Mouse (Mus musculus) liver, embryonic 12.5 days (tissue): Measurements from ENCODE around the gene Slc25a5. TPM values are rescaled to one million over a fixed set of nuclear protein-coding genes. Genes with fewer than 3 reads are reported as not detected.

ENCODE experiments used
- ATAC-seq: fragments of 200-750 bp; cut with Nextera tagmentation; 2 replicates; pipeline ENCODE4 v1.8.0; 2017; ENCODE audit warnings: moderate number of reproducible peaks, mild to moderate bottlenecking, moderate library complexity
- H3K27ac ChIP-seq: fragments of 300-500 bp; sonication (generic); 2 replicates; pipeline ENCODE4 v1.5.1; 2016; ENCODE audit warnings: mild to moderate bottlenecking
- H3K27me3 ChIP-seq: fragments of 300-500 bp; sonication (generic); replicated peaks from 2 replicates; pipeline ENCODE4 v1.6.1; 2016; ENCODE audit warnings: mild to moderate bottlenecking, moderate library complexity
- H3K36me3 ChIP-seq: fragments of 300-500 bp; sonication (generic); 2 replicates; pipeline ENCODE4 v1.6.1; 2016; ENCODE audit warnings: mild to moderate bottlenecking, moderate library complexity
- H3K4me1 ChIP-seq: fragments of 300-500 bp; sonication (generic); 2 replicates; pipeline ENCODE4 v1.6.1; 2016
- H3K4me2 ChIP-seq: fragments of 300-500 bp; sonication (generic); 2 replicates; pipeline ENCODE4 v1.6.1; 2016; ENCODE audit warnings: mild to moderate bottlenecking, moderate library complexity
- H3K4me3 ChIP-seq: fragments of 300-500 bp; sonication (generic); 2 replicates; pipeline ENCODE4 v1.5.1; 2016; ENCODE audit warnings: mild to moderate bottlenecking, moderate library complexity
- H3K9ac ChIP-seq: fragments of 300-500 bp; sonication (generic); 2 replicates; pipeline ENCODE4 v1.6.1; 2016; ENCODE audit warnings: mild to moderate bottlenecking, moderate library complexity
- H3K9me3 ChIP-seq: fragments of 300-500 bp; sonication (generic); replicated peaks from 2 replicates; pipeline ENCODE4 v1.6.1; 2016; ENCODE audit warnings: mild to moderate bottlenecking, moderate library complexity
- WGBS: fragments of 180-500 bp; shearing (Covaris S2); methylation state at CpG from one replicate; pipeline ENCODE4 v1.1.7; 2016; ENCODE audit not compliant: insufficient replicate concordance; 5-methylcytosine and 5-hydroxymethylcytosine counted together
- polyA plus RNA-seq: library from polyadenylated mRNA; unstranded; fragments of >200 nt; fragmentation: Nextera tagmentation; extraction: Ambion mirVana; gene quantifications from 2 replicates; pipeline ENCODE4 v1.2.1, GENCODE M21; 2016

Slc25a5 gene
- polyA plus RNA-seq: 641 and 655 TPM in 2 replicates

DNA sequence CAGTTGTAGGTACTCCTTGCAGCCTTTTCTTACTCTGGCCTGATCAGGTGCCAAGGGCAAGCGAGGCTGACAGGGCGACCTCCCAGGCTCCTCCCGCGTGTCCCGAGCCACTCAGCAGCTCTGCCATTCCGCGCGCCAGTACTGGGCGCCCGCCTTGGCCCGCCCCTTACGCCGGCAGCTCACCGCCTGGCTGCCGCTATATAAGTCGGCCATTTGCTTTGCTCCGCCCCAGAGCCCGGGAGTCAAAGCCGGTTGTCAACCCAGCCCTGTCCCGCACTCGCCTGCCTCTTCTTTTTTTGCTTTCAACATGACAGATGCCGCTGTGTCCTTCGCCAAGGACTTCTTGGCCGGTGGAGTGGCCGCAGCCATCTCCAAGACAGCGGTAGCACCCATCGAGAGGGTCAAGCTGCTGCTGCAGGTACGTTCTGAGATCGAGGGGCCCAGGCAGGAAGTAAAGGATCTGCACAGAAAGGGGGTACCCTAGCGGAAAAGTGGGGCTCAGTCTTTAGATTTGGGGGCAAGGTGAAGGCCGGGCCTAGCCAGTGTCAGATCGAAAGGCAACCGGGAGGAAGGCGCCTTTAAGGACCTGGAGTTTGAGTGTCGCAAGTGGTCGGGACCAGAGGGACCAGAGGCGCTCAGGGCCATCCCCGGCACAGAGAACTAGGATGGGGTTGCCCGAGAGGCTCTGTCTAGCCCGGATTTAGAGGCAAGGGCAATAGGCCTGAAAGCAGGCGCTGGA, at the start of gene Slc25a5:
Slc25a5 (plus strand) TSS at position 228 of the 739 bp plus-strand sequence.
- peak; percentile 96 for ATAC-seq
- Histone ChIP-seq H3K36me3 (peaks cover 17% of the 10 kb centered on the region), H3K9me3 (no peaks in the 10 kb centered on the region), H3K9ac (peak within 1 kb of the TSS; percentile 81), H3K27me3 (no peaks in the 10 kb centered on the region), H3K4me2 (peak within 1 kb of the TSS; percentile 74), H3K4me1 (peaks cover 8% of the 10 kb centered on the region; the same call in 1 of the 2 replicates), H3K27ac (peak within 1 kb of the TSS; percentile 91), H3K4me3 (peak within 1 kb of the TSS; percentile 76)
- WGBS: 12% methylated on average over 41 of the region's 41 CpGs

DNA sequence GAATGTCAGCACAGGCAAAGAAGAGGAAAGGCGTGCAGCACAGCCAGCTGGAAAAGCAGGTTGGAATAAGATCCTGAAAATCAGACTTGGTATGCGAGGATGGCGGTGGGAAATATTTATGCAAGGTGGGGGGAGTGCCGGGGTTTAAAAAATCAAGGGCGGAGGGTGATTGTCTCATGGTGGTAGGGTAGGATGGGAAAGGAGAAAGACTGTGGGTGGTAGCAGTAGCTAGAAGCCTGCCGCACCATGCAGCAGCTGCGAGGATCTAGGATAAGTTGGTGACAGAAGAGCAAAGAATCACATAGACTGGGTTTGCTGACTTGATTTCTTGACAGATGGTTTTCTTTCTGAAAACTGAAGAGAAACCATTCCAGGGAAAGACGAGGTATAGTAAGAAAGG, 48.7 kb upstream of the Slc25a5 start:
- Histone ChIP-seq H3K9ac (no peak overlapping the region), H3K4me1 (peaks cover 14% of the 10 kb centered on the region; the same call in 1 of the 2 replicates), H3K36me3 (no peaks in the 10 kb centered on the region), H3K9me3 (no peaks in the 10 kb centered on the region), H3K27ac (no peak overlapping the region), H3K4me3 (no peak overlapping the region), H3K4me2 (no peak overlapping the region), H3K27me3 (no peaks in the 10 kb centered on the region)
- no peak for ATAC-seq
- 74% methylated on average over 8 of the region's 8 CpGs for WGBS

DNA sequence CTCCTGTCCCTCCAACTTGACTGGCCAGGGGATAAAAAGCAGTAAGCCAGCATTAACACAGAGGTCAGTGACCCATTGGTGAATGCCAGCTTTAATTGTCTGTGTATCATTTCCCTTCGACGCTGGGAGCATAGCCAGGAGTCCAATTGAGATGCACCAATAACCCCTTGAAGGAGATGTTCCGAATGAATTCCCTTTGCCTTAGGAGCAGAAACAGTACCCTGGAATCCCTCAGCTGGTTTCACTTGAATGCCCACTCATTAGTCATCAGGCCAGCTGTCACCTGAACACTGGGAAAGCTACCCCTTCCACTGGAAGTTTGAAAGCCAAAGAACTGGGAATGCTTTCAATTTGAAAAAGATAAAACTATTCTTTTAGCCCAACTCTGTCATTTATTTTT, 46.9 kb upstream of the Slc25a5 start:
- ATAC-seq: no peak
- 72% methylated on average over 3 of the region's 3 CpGs for WGBS
- no peaks in the 10 kb centered on the region for H3K27me3 ChIP-seq
- no peak overlapping the region for H3K9ac ChIP-seq
- H3K27ac ChIP-seq: no peak overlapping the region
- 0 out of 2 replicates have a peak, but pooled peaks cover 6% of the 10 kb centered on the region for H3K4me1 ChIP-seq
- no peaks in the 10 kb centered on the region for H3K9me3 ChIP-seq
- no peaks in the 10 kb centered on the region for H3K36me3 ChIP-seq
- H3K4me3 ChIP-seq: no peak overlapping the region
- H3K4me2 ChIP-seq: no peak overlapping the region

DNA sequence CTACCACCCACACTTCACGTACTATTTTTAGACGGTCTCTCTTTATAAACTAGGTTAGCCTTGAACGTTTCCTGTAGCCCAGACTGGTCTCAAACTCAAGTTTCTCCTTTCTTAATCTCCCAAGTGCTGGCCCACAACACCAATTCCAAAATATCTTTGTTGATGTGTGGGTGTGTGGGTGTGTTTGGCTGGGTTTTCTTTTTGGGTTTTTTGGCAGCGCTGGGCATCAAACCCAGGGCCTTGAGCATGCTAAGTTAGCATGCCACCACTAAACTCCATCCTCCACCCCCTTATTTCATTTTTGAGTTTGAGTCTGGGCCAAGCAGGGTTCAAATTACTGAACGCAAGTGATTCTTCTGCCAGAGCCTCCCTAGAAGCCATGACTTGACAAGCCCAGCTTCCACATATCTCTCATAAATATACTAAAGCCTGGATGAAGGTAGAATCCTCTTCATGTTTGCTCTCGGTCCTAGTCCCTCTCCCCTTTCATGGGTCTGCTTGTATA, 46.1 kb upstream of the Slc25a5 start:
- no peaks in the 10 kb centered on the region for H3K27me3 ChIP-seq
- 59% methylated on average over 6 of the region's 6 CpGs for WGBS
- no peak overlapping the region for H3K4me2 ChIP-seq
- no peaks in the 10 kb centered on the region for H3K4me1 ChIP-seq
- H3K9ac ChIP-seq: no peak overlapping the region
- no peak for ATAC-seq
- no peak overlapping the region for H3K4me3 ChIP-seq
- no peaks in the 10 kb centered on the region for H3K36me3 ChIP-seq
- no peak overlapping the region for H3K27ac ChIP-seq
- no peaks in the 10 kb centered on the region for H3K9me3 ChIP-seq

DNA sequence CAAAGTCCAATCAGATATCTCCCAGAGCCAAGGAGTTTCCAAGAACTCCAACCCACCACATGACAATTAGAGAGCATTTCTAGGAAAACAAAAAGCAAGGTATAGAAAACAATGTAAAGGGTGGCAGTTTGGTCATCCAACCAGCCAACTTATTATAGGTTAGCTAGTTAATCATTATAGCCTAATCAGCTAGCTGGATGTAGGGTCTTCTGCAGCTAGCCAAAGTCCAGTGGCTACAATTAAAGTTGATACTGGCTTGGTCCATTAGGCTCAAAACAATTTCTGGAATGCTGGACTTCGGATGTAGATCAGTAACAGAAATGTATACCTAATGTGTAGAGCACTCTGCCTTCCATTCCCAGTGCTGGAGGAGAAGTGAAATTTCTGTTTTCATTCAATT, 44.9 kb upstream of the Slc25a5 start:
- 61% methylated on average over 1 of the region's 1 CpGs for WGBS
- Histone ChIP-seq H3K4me1 (no peaks in the 10 kb centered on the region), H3K27me3 (no peaks in the 10 kb centered on the region), H3K9me3 (no peaks in the 10 kb centered on the region), H3K36me3 (no peaks in the 10 kb centered on the region), H3K4me3 (no peak overlapping the region), H3K27ac (no peak overlapping the region), H3K9ac (no peak overlapping the region), H3K4me2 (no peak overlapping the region)
- ATAC-seq: no peak

DNA sequence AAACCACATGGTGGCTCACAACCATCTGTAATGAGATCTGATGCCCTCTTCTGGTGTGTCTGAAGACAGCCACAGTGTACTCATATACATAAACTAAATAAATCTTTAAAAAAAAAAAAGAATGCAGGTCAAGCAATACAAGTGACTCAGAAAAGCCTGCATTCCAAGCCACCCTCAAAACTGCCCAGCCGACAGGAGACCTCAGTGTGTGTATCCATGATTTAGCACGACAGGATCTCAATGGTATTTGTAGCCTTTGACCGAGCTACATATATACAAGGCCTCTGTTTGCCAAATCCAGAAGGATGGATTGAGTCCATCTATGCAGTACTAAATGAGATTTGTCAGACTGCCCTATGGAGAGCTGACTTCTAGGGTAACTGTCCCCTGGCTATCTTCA, 42.9 kb upstream of the Slc25a5 start:
- no peak overlapping the region for H3K4me3 ChIP-seq
- no peak for ATAC-seq
- H3K4me1 ChIP-seq: no peaks in the 10 kb centered on the region
- H3K27me3 ChIP-seq: no peaks in the 10 kb centered on the region
- 69% methylated on average over 3 of the region's 3 CpGs for WGBS
- no peaks in the 10 kb centered on the region for H3K9me3 ChIP-seq
- H3K36me3 ChIP-seq: no peaks in the 10 kb centered on the region
- H3K4me2 ChIP-seq: no peak overlapping the region
- no peak overlapping the region for H3K27ac ChIP-seq
- H3K9ac ChIP-seq: no peak overlapping the region

DNA sequence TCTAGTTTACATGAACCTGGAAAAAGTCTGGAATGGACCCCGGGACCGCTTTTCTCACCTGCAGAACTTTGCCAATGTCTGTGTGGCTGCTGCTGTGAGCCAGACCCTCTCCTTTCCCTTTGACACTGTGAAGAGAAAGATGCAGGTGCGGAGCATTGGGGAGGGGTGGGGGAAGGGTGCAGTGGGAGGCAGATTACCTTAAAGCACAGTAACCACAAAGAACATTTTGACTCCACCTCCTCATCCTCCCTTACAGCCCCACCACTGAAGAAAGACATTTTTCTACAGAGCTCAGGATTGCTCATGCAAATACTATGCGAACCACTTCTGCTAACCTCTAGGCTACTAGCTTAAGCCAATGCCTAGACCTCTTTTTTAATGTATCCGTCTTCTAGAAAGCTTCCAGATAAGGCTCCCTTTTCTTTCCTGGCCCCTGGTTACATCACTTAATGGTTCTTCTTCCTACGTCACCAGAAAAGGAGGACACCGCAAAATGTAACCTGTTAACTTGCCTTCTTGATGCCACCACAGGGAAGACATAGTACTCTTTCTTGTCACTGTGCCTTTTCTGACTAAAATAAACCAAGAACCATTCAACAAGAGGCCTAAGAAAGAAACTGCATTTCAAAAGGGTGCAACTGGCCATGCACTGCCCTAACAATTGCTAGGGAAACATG, 37.5 kb upstream of the Slc25a5 start:
- H3K27ac ChIP-seq: no peak overlapping the region
- H3K9me3 ChIP-seq: no peaks in the 10 kb centered on the region
- no peaks in the 10 kb centered on the region for H3K27me3 ChIP-seq
- WGBS: 69% methylated on average over 7 of the region's 7 CpGs
- H3K9ac ChIP-seq: no peak overlapping the region
- no peak overlapping the region for H3K4me3 ChIP-seq
- H3K36me3 ChIP-seq: no peaks in the 10 kb centered on the region
- H3K4me2 ChIP-seq: no peak overlapping the region
- ATAC-seq: no peak
- H3K4me1 ChIP-seq: no peaks in the 10 kb centered on the region

DNA sequence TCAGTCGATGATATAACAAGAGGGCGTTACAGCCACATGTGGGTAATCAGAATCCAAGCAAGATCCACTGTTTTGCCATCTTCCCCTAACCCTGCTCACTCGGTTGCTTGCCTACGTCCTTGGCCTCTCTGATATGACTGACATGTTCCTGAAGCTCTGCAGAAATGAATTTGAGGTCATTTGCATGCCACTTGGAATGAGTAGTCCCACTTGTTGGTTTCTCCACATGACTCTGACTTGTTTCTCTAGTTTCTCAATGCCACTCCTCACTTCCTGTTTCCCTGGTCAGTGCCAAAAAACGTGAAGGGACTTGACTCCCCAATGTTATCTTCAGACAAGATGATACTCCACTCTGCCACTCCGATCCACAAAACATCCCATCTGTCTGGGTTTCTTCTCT, 36.9 kb upstream of the Slc25a5 start:
- H3K36me3 ChIP-seq: no peaks in the 10 kb centered on the region
- 45% methylated on average over 6 of the region's 6 CpGs for WGBS
- H3K9me3 ChIP-seq: no peaks in the 10 kb centered on the region
- no peaks in the 10 kb centered on the region for H3K27me3 ChIP-seq
- no peaks in the 10 kb centered on the region for H3K4me1 ChIP-seq
- H3K4me3 ChIP-seq: no peak overlapping the region
- H3K4me2 ChIP-seq: no peak overlapping the region
- H3K27ac ChIP-seq: no peak overlapping the region
- no peak overlapping the region for H3K9ac ChIP-seq
- no peak for ATAC-seq

DNA sequence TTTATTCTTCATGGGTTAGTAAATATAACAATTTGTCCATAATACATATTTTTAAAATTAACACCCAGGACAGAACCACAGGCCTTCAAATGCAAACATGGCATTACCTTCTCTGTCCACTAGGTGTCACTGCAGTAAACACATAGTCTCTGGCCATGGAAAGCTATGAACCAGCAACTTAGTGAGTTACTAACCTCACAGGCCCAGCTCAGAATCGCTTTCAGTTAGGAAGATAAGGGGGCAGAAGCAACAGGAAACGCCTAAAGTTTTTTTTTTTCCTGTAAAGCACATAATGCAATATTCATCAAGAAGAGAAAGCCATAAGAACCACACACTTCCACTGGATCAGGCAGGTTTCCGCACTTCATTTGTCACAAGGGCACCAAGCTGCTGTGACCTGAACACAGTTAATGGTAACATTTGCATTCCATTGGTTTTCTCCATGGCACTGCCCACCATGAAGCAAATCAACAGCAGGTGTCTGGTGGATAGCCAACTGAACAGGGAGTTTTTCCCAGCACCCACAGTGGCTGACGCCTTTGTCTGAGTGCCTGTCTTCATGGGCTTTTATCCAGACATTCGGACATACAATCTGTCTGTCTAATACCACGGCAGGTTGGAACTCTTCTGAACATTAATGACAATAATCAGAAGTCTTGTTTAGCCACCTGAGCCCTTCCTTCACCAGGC, 34.4 kb upstream of the Slc25a5 start:
- Histone ChIP-seq H3K27me3 (no peaks in the 10 kb centered on the region), H3K9me3 (no peaks in the 10 kb centered on the region), H3K4me3 (no peak overlapping the region), H3K4me2 (no peak overlapping the region), H3K9ac (no peak overlapping the region), H3K4me1 (no peaks in the 10 kb centered on the region), H3K27ac (no peak overlapping the region), H3K36me3 (no peaks in the 10 kb centered on the region)
- no peak for ATAC-seq
- 56% methylated on average over 6 of the region's 6 CpGs for WGBS

DNA sequence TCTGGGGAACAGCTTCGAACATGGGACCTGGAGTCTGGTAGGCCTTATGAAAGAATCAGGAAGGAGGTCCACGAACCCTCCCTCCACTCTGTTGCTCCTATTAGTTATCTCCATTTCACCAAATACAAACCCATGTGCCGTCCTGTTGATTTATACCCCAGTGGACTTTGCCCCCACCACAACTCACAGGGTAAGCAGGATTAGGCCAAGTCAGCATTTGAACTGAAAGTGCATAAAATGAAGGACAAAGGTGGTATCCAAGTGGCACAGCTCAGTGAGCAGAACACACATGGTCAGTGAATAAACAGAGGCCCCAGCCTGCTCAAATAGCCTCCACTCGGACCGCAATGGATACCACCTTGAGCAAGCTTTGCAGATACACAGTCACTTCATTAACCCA, 33.2 kb upstream of the Slc25a5 start:
- Histone ChIP-seq H3K4me1 (no peaks in the 10 kb centered on the region), H3K9ac (no peak overlapping the region), H3K4me3 (no peak overlapping the region), H3K9me3 (no peaks in the 10 kb centered on the region), H3K27ac (no peak overlapping the region), H3K4me2 (no peak overlapping the region), H3K36me3 (no peaks in the 10 kb centered on the region), H3K27me3 (no peaks in the 10 kb centered on the region)
- 67% methylated on average over 5 of the region's 5 CpGs for WGBS
- no peak for ATAC-seq

DNA sequence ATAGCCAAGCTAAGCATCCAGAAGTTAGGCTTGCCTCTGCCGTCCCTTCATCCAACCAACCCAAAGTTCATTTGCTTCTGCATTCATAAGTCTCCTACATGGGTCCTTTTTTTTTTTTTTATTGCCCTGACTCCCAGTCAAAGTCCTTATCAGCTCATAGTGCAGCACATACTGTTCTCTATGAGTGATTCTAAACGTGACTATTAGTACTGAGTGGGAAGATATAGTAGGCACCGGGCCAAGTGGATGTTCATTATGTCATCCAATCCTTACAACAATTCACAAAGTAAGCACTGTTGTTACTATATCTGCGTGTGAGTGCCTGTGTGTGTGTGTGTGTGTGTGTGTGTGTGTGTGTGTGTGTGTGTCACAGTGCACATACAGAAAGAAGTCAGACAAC, 32.6 kb upstream of the Slc25a5 start:
- Histone ChIP-seq H3K27me3 (no peaks in the 10 kb centered on the region), H3K9me3 (no peaks in the 10 kb centered on the region), H3K4me1 (no peaks in the 10 kb centered on the region), H3K4me2 (no peak overlapping the region), H3K9ac (no peak overlapping the region), H3K27ac (no peak overlapping the region), H3K4me3 (no peak overlapping the region), H3K36me3 (no peaks in the 10 kb centered on the region)
- ATAC-seq: no peak
- WGBS: 63% methylated on average over 4 of the region's 4 CpGs

DNA sequence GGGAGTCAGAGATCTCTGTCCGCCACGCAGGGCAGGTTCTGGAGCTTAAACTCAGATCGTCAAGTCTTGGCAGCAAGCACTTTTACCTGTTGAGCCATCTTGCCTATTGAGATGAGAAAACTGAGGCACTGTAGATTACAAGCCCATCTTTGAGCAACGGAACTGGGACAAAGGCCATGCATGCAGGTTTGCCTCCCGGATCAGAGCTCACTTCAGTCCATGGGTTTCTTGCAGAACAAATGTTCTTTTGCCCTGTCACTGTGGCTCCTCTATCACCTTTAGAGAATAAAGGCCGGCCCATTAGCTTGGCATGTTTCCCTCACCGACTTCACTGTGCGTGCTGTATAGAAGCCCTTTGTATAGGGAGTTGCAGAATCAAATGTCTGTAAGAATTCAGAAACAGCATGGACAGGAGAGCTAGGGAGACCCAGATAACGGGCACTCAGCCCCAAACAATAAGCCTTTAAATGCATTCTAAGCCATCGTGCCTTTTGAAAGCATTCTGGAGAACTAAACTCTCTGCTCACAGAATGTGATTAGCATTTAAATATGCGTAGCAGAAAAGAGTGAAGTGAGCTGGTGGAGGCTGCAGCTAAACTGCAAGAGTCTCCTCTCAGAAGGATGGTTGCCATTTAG, 32.0 kb upstream of the Slc25a5 start:
- 61% methylated on average over 11 of the region's 11 CpGs for WGBS
- H3K4me2 ChIP-seq: no peak overlapping the region

More for the DNA sequence above, 32.0 kb upstream of the Slc25a5 start:
- no peaks in the 10 kb centered on the region for H3K27me3 ChIP-seq
- no peak overlapping the region for H3K4me3 ChIP-seq
- H3K27ac ChIP-seq: no peak overlapping the region
- no peaks in the 10 kb centered on the region for H3K9me3 ChIP-seq
- no peak for ATAC-seq
- H3K4me1 ChIP-seq: no peaks in the 10 kb centered on the region
- no peak overlapping the region for H3K9ac ChIP-seq
- no peaks in the 10 kb centered on the region for H3K36me3 ChIP-seq
